Mouse (Mus musculus) hindbrain, embryonic 16.5 days (tissue): Measurements from ENCODE around the gene Babam1. TPM values are rescaled to one million over a fixed set of nuclear protein-coding genes. Genes with fewer than 3 reads are reported as not detected.

Source experiments
- ATAC-seq: fragments of 200-750 bp; cut with Nextera tagmentation; 2 replicates; pipeline ENCODE4 v1.8.0; 2017; ENCODE audit warnings: moderate TSS enrichment, moderate library complexity
- H3K27ac ChIP-seq: fragments of 300-500 bp; sonication (generic); 2 replicates; pipeline ENCODE4 v1.5.1; 2014; ENCODE audit warnings: low read depth, mild to moderate bottlenecking, control low read depth, low read length, moderate library complexity
- H3K27me3 ChIP-seq: fragments of 300-500 bp; sonication (generic); replicated peaks from 2 replicates; pipeline ENCODE4 v1.6.1; 2014; ENCODE audit warnings: low read length; ENCODE audit not compliant: control insufficient read depth, insufficient read depth
- H3K36me3 ChIP-seq: fragments of 300-500 bp; sonication (generic); 2 replicates; pipeline ENCODE4 v1.6.1; 2014; ENCODE audit warnings: mild to moderate bottlenecking, low read length, moderate library complexity, mixed read lengths; ENCODE audit not compliant: control insufficient read depth, insufficient read depth
- H3K4me1 ChIP-seq: fragments of 300-500 bp; sonication (generic); 2 replicates; pipeline ENCODE4 v1.6.1; 2014; ENCODE audit warnings: low read depth, low read length; ENCODE audit not compliant: control insufficient read depth, insufficient read depth
- H3K4me2 ChIP-seq: fragments of 300-500 bp; sonication (generic); 2 replicates; pipeline ENCODE4 v1.6.1; 2014; ENCODE audit warnings: mild to moderate bottlenecking, low read length, control low read depth, moderate library complexity
- H3K4me3 ChIP-seq: fragments of 300-500 bp; sonication (generic); 2 replicates; pipeline ENCODE4 v1.5.1; 2014; ENCODE audit warnings: mild to moderate bottlenecking, low read length, control low read depth, moderate library complexity
- H3K9ac ChIP-seq: fragments of 300-500 bp; sonication (generic); 2 replicates; pipeline ENCODE4 v1.6.1; 2014; ENCODE audit warnings: low read depth, mild to moderate bottlenecking, control low read depth, low read length, moderate library complexity
- H3K9me3 ChIP-seq: fragments of 300-500 bp; sonication (generic); 2 replicates; pipeline ENCODE4 v1.6.1; 2014; ENCODE audit warnings: mild to moderate bottlenecking, low read length, moderate library complexity; ENCODE audit not compliant: control insufficient read depth
- WGBS: fragments of 180-500 bp; shearing (Covaris S2); extraction: QIAGEN DNeasy Blood & Tissue Kit; methylation state at CpG from one replicate; pipeline ENCODE4 v1.1.7; 2014; 5-methylcytosine and 5-hydroxymethylcytosine counted together
- polyA plus RNA-seq: library from polyadenylated mRNA; unstranded; fragments of >200 nt; fragmentation: Nextera tagmentation; extraction: Ambion mirVana; gene quantifications from 2 replicates; pipeline ENCODE4 v1.2.1, GENCODE M21; 2015

Gene Babam1
- polyA plus RNA-seq = 97.3 and 101 TPM in 2 replicates

DNA sequence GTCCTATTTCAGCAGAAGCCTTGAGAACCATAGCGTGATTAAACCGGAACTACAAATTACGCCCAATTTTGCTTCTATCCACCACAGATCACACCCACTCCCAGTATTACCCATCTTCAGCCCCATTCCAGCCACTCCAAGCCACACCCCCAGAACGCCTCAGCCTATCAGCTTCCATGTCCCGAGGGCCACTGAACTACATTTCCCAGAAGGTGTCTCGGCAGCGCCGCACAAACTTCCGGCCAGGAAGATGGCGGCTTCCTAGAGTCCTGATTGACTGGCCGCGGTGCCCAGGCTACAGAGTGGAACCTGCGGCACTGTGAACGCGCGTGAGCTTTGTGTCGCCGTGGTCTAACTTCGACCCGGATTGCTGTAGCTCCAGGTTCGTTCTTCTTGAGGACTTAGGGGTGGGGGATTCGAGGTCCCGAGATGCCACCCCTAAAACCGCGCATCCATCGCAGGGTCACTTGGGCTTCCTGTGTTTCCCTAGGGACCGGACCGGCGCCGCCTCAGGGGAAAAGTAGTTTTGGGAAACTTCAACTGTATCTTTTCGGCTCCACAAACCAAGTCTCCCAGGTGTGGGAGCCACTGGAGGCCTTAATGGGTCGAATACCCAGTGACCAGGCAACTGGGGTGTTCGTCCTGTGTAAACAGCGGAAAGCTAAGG, at the start of gene Babam1:
Babam1 (plus strand) TSS at position 223 of the 667 bp plus-strand sequence.
- WGBS = under 1% methylated on average over 34 of the region's 34 CpGs
- Histone ChIP-seq H3K4me2 (peak within 1 kb of the TSS; percentile 97), H3K4me1 (peaks cover 12% of the 10 kb centered on the region), H3K27ac (peak within 1 kb of the TSS; percentile 72), H3K4me3 (peak within 1 kb of the TSS; percentile 80), H3K9me3 (no peaks in the 10 kb centered on the region), H3K9ac (peak within 1 kb of the TSS; percentile 85), H3K27me3 (no peaks in the 10 kb centered on the region), H3K36me3 (peaks cover 7% of the 10 kb centered on the region; the same call in 1 of the 2 replicates)
- ATAC-seq = peak; percentile 98

DNA sequence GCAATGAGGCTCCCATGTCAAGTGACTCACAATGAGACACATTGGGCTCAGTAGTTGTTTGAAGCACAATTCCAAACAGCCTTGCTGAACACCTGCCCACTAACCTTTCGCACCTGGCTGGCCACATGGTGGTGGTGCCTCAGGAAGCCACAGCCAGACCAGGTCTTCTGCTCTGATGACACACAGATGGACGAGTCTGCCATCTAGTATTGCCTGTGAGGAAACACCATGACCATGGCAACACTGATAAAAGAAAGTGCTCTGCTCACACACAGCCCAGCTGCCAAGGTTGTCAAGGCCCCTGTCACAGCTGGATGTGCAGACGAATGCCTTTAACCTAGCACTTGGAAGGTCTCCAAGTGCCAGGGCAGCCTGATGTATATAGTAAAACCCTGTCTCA, 45.5 kb upstream of the Babam1 start:
- Histone ChIP-seq H3K27ac (no peak overlapping the region), H3K4me2 (no peak overlapping the region), H3K27me3 (no peaks in the 10 kb centered on the region), H3K36me3 (peaks cover 70% of the 10 kb centered on the region), H3K4me1 (no peaks in the 10 kb centered on the region), H3K4me3 (no peak overlapping the region), H3K9me3 (no peaks in the 10 kb centered on the region), H3K9ac (no peak overlapping the region)
- WGBS = 84% methylated on average over 3 of the region's 3 CpGs
- ATAC-seq = no peak

DNA sequence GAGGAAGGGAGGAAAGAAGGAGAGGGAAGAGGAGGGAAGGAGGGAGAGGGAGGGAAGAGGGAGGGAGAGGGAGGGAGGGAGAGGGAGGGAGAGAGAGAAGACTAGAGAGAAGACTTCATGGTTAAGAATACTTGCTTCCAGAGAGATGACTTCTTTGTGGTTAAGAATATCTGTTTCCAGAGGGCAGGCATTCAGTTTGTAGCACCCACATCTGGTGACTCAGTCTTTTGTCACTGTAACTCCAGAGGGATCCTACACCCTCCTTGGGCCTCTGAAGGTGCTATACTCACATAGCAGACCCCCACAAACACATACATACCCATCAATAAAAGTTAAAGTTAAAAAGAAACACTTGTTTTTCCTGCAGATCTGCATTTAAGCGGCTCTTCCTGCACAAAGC, 45.1 kb upstream of the Babam1 start:
- Histone ChIP-seq H3K9ac (no peak overlapping the region), H3K4me3 (no peak overlapping the region), H3K9me3 (no peaks in the 10 kb centered on the region), H3K36me3 (peaks cover 70% of the 10 kb centered on the region), H3K27me3 (no peaks in the 10 kb centered on the region), H3K27ac (no peak overlapping the region), H3K4me1 (no peaks in the 10 kb centered on the region), H3K4me2 (no peak overlapping the region)
- ATAC-seq = no peak
- 96% methylated on average over 1 of the region's 1 CpGs for WGBS

DNA sequence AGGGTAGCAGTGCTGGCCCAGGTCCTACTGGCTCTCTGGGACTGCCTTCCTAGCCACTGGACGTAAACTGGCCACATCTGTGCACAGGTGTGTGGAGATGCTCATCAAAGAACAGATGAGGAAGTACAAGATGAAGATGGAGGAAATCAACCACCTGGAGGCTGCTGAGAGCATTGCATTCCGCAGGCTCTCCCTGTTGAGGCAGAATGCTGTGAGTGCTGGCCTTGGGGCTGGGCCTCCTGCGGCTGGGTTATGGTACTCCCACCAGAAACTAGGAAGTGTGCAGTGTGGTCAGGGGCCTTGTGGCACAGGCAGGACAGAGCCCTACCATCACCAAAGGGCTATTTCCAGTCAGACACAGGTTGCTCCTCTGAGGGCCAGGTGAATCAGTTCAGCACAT, 38.6 kb upstream of the Babam1 start:
- H3K4me1 ChIP-seq = no peaks in the 10 kb centered on the region
- 82% methylated on average over 3 of the region's 3 CpGs for WGBS
- no peak overlapping the region for H3K27ac ChIP-seq
- no peaks in the 10 kb centered on the region for H3K27me3 ChIP-seq
- H3K9me3 ChIP-seq = no peaks in the 10 kb centered on the region
- no peak overlapping the region for H3K4me3 ChIP-seq
- no peak for ATAC-seq
- no peak overlapping the region for H3K9ac ChIP-seq
- H3K36me3 ChIP-seq = peaks cover 50% of the 10 kb centered on the region
- H3K4me2 ChIP-seq = no peak overlapping the region

DNA sequence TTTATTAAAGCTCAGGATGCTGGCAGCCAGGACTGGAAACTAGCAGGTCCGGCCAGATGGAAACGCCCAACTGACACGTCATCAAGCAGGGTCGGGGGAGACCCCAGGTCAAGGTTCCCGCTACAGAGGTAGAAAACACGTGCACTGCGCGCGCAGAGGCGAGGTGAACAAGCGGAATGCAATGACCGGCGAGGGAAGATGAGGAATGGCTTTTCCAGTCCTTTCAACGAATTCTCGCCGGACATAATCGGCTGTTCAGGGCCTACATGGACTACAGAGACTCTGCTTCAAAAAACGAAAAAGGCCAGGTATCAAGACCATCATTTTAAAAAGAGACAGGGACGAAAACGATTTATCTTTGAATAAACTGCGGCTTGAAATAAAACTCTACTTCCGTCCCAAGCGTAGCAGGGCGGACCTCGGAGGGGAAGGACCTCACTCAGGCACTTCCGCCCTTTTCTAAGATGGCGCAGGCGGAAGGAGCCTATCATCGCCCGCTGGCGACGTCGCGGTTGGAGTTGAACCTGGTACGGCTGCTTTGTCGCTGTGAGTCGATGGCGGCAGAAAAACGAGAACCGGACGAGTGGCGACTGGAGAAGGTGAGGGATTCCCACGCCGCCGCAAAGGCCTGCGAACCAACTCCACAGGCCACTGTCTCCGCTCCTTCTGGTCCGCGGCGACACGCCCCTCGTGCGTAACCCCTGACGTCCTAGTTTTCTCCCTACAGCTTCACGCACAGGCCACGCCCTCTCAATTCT, 29.7 kb upstream of the Babam1 start, which contains the start of gene Use1:
Use1 (plus strand) TSS at position 78 of the 758 bp plus-strand sequence.
- peaks cover 12% of the 10 kb centered on the region for H3K4me1 ChIP-seq
- H3K27me3 ChIP-seq = no peaks in the 10 kb centered on the region
- H3K27ac ChIP-seq = peak within 1 kb of the TSS; percentile 94
- peak within 1 kb of the TSS; percentile 68 for H3K4me2 ChIP-seq
- ATAC-seq = peak; percentile 84
- peaks cover 9% of the 10 kb centered on the region for H3K36me3 ChIP-seq
- under 1% methylated on average over 56 of the region's 56 CpGs for WGBS
- peak within 1 kb of the TSS; percentile 78 for H3K9ac ChIP-seq
- peak within 1 kb of the TSS; percentile 67 for H3K4me3 ChIP-seq
- no peaks in the 10 kb centered on the region for H3K9me3 ChIP-seq

DNA sequence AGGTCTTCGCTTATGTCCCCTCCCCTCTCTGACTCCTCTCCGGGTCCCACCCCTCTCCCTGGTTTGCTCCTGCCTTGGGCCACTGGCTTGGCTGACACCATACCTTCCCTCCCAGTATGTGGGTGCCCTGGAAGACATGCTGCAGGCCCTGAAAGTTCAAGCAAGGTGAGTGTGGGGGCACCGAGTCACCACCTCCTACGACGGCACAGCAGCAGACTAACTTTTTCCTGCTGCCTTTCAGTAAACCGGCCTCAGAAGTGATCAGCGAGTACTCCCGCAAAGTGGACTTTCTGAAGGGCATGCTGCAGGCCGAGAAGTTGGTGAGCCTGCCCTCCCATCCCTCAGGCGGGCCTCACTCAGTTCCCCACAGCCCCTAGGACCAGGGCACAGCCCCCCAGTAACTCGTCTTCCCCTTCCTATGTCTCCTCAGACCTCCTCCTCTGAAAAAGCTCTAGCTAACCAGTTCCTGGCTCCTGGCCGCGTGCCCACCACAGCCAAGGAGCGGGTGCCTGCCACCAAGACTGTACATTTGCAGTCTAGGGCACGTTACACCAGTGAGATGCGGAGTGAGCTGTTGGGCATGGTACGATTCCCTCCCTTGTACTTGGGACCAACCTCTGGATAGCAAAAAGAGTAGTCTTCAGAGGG, 29.0 kb upstream of the Babam1 start:
- Histone ChIP-seq H3K27me3 (no peaks in the 10 kb centered on the region), H3K36me3 (peaks cover 9% of the 10 kb centered on the region), H3K9me3 (no peaks in the 10 kb centered on the region), H3K4me1 (peaks cover 12% of the 10 kb centered on the region), H3K4me3 (peak overlapping the region; percentile 67), H3K4me2 (peak overlapping the region; percentile 68), H3K27ac (peak overlapping the region; percentile 94), H3K9ac (peak overlapping the region; percentile 78)
- WGBS = 47% methylated on average over 17 of the region's 17 CpGs
- no peak for ATAC-seq

DNA sequence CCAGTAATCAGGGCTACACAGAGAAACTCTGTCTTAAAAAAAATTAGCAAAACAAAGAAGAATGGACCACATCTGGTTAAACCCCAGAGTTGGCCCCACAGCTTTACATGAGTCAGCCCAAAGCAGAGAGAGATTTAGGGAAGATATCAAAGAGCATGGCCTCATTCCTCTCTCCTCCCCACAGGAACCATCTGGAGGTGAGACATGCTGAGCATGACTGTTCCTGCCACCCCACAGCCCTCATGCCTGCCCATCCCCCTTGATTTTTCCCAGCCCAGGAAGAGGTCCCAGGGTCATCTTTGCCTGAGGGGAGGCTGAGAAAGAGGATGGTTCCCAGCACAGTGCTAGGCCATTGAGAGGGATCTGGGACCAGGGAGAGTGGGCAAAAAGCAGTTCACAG, 28.3 kb upstream of the Babam1 start:
- no peaks in the 10 kb centered on the region for H3K9me3 ChIP-seq
- no peak for ATAC-seq
- peaks cover 9% of the 10 kb centered on the region for H3K36me3 ChIP-seq
- H3K27ac ChIP-seq = no peak overlapping the region
- H3K4me3 ChIP-seq = no peak overlapping the region
- H3K27me3 ChIP-seq = no peaks in the 10 kb centered on the region
- no peak overlapping the region for H3K4me2 ChIP-seq
- peaks cover 12% of the 10 kb centered on the region for H3K4me1 ChIP-seq
- no peak overlapping the region for H3K9ac ChIP-seq

DNA sequence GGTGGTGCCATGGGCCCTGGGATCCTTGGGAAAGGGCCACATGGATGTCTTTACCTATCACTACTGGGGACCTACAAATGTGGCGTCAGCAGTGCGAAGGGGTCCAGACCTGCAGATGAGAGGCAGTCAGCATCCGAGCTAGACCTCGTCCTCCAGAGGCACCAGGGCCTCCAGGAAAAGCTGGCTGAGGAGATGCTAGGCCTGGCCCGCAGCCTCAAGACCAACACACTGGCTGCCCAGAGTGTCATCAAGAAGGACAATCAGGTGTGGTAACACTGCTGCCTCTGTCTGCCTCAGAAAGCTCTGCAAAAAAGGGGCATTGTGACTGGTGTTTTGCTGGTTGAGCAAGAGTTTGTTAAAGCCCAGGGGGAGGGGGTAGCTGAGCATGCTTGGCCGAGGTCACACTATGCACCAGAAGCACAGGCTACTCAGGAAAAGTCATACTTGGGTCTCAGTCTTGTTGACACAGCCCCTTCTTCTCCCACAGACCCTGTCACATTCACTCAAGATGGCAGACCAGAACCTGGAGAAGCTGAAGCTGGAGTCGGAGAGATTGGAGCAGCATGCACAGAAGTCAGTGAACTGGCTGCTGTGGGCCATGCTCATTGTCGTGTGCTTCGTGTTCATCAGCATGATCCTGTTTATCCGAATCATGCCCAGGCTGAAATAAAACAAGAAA, 27.5 kb upstream of the Babam1 start:
- peaks cover 13% of the 10 kb centered on the region for H3K36me3 ChIP-seq
- 95% methylated on average over 10 of the region's 10 CpGs for WGBS
- ATAC-seq = no peak
- H3K27me3 ChIP-seq = no peaks in the 10 kb centered on the region
- no peaks in the 10 kb centered on the region for H3K9me3 ChIP-seq
- H3K9ac ChIP-seq = no peak overlapping the region
- no peak overlapping the region for H3K27ac ChIP-seq
- H3K4me2 ChIP-seq = no peak overlapping the region
- peaks cover 12% of the 10 kb centered on the region for H3K4me1 ChIP-seq
- H3K4me3 ChIP-seq = no peak overlapping the region
